Mouse (Mus musculus) heart, postnatal 0 days (tissue): Measurements from ENCODE around the gene Gm4779. TPM values are rescaled to one million over a fixed set of nuclear protein-coding genes. Genes with fewer than 3 reads are reported as not detected.
"Not testable (repeated sequence)": the region's sequence is repeated elsewhere in the genome, so short reads cannot be mapped to it uniquely, and the experiment has no call there.

Experiments
- ATAC-seq: fragments of 200-750 bp; cut with Nextera tagmentation; 2 replicates; pipeline ENCODE4 v1.8.0; 2017; ENCODE audit warnings: low read depth, moderate number of reproducible peaks, moderate library complexity; ENCODE audit not compliant: insufficient read depth
- DNase-seq: peaks from one replicate; pipeline ENCODE4 v3.0.0-alpha.2; 2016; ENCODE audit warnings: low spot score
- H3K27ac ChIP-seq: fragments of 300-500 bp; sonication (generic); 2 replicates; pipeline ENCODE4 v1.5.1; 2014; ENCODE audit warnings: low read depth, mild to moderate bottlenecking
- H3K27me3 ChIP-seq: fragments of 300-500 bp; sonication (generic); 2 replicates; pipeline ENCODE4 v1.6.1; 2014; ENCODE audit warnings: low read length, mixed read lengths; ENCODE audit not compliant: control insufficient read depth, insufficient read depth
- H3K36me3 ChIP-seq: fragments of 300-500 bp; sonication (generic); replicated peaks from 2 replicates; pipeline ENCODE4 v1.6.1; 2014; ENCODE audit warnings: low read length, mixed read lengths; ENCODE audit not compliant: control insufficient read depth, insufficient read depth
- H3K4me1 ChIP-seq: fragments of 300-500 bp; sonication (generic); 2 replicates; pipeline ENCODE4 v1.6.1; 2014; ENCODE audit warnings: antibody characterized with exemption; ENCODE audit not compliant: control insufficient read depth, insufficient read depth
- H3K4me2 ChIP-seq: fragments of 300-500 bp; sonication (generic); 2 replicates; pipeline ENCODE4 v1.6.1; 2014; ENCODE audit warnings: low read depth, mild to moderate bottlenecking, low read length, moderate library complexity
- H3K4me3 ChIP-seq: fragments of 300-500 bp; sonication (generic); 2 replicates; pipeline ENCODE4 v1.5.1; 2014; ENCODE audit warnings: low read depth, low read length
- H3K9ac ChIP-seq: fragments of 300-500 bp; sonication (generic); replicated peaks from 2 replicates; pipeline ENCODE4 v1.6.1; 2014; ENCODE audit warnings: low read depth, low read length, mixed read lengths
- H3K9me3 ChIP-seq: fragments of 300-500 bp; sonication (generic); replicated peaks from 2 replicates; pipeline ENCODE4 v1.6.1; 2016; ENCODE audit warnings: low read length; ENCODE audit not compliant: control insufficient read depth
- CTCF ChIP-seq: IDR thresholded peaks from 2 replicates; pipeline ENCODE4 v1.5.1; 2016; ENCODE audit warnings: antibody characterized with exemption, control low read depth, low read depth
- EP300 ChIP-seq: IDR thresholded peaks from 2 replicates; pipeline ENCODE4 v1.6.1; 2016; ENCODE audit warnings: antibody characterized with exemption, low read depth
- WGBS: fragments of 180-500 bp; shearing (Covaris S2); extraction: QIAGEN DNeasy Blood & Tissue Kit; methylation state at CpG from one replicate; pipeline ENCODE4 v1.1.7; 2014; 5-methylcytosine and 5-hydroxymethylcytosine counted together
- polyA plus RNA-seq: library from polyadenylated mRNA; unstranded; fragments of >200 nt; fragmentation: Nextera tagmentation; extraction: Ambion mirVana; gene quantifications from 2 replicates; pipeline ENCODE4 v1.2.1, GENCODE M21; 2015
- total RNA-seq: library from RNA; depleted of rRNA; stranded (reverse); fragments of >200 nt; gene quantifications from 2 replicates; pipeline ENCODE4 v1.2.3, GENCODE M21; 2014; ENCODE audit warnings: low replicate concordance; rRNA removed

The Gm4779 gene
- not detected in 2 replicates for total RNA-seq
- 0.27 and 0.41 TPM in 2 replicates for polyA plus RNA-seq

DNA sequence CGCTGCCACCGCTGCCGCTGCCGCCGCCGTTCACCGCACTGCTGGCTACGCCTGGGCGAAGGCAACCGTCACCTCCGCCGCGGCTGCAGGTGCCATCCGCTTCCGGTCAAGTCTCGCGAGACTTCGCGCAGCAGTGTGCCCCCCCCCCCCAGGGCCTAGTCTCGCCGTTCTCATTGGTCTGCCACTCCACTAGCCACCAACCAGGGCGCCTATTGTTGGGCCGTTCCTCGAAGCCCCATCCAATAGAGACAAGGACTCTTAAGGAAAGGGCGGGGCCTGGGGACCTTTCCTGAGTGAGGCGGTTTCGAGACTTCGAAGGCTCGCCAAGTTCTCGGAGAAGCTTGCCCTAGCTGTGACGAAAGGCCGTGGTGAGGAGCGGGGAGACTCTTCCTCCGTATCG, at the start of gene Gm4779, which contains the start of gene 8030474K03Rik:
Gene Gm4779 (minus strand): TSS at position 82 of the 400 bp plus-strand sequence.
Gene 8030474K03Rik (plus strand): TSS at position 315 of the 400 bp plus-strand sequence.
- no peaks in the 10 kb centered on the region for H3K27me3 ChIP-seq
- no peak within 1 kb of the TSS for H3K27ac ChIP-seq
- 91% methylated on average over 32 of the region's 35 CpGs for WGBS
- no peak within 1 kb of the TSS for H3K4me2 ChIP-seq
- no peak within 1 kb of the TSS for H3K9ac ChIP-seq
- H3K4me3 ChIP-seq, result no peak within 1 kb of the TSS
- no peak for DNase-seq
- no peaks in the 10 kb centered on the region; the same call in 1 of the 2 replicates for H3K9me3 ChIP-seq
- no peak for TF ChIP-seq EP300
- no peak for TF ChIP-seq CTCF
- H3K36me3 ChIP-seq, result no peaks in the 10 kb centered on the region
- H3K4me1 ChIP-seq, result no peaks in the 10 kb centered on the region
- no peak for ATAC-seq

DNA sequence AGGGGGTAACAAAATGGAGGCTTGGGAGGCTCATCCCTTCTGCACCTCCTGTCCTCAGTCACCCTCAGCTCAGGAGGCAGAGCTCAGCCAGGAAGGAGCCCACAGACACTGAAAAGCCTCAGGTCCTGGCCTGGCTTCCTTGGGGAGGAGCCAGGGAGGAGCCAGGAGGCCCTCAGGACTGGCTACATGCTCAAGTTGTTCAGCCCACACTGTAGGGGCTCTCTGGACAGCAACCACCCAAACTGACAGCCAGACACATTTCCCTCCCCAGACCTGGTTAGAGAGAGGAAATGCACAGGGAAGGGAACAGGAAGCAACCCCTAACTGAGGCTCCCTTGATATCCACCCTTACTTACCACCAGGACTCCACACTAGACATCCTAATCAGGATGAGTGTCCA, 25.8 kb upstream of the Gm4779 start:
- not testable (repeated sequence) for H3K27ac ChIP-seq, DNase-seq, H3K36me3 ChIP-seq, H3K4me2 ChIP-seq, H3K9ac ChIP-seq, H3K27me3 ChIP-seq, H3K4me1 ChIP-seq, H3K4me3 ChIP-seq, ATAC-seq, H3K9me3 ChIP-seq

DNA sequence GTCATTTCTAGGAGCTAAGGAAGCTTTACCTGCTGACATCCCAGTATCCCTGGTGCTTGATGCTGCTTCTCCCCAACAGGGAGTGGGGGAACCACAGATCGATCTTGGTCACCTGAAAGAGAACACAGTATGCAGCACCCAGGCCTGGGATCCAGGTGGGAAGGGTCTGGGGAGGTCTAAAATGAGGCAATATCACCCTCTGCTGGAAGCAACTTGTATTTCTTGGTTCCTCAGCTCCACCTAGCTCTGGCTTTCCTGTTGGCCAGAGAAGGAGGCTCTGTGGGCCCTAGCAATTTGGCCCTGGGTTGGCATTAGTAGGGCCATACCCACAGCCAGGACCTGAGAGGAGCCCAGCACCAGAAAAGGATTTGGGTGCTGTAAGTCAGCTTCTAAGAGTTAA, 24.9 kb upstream of the Gm4779 start:
- Histone ChIP-seq H3K9ac (no peak overlapping the region), H3K9me3 (no peaks in the 10 kb centered on the region), H3K36me3 (no peaks in the 10 kb centered on the region), H3K4me3 (no peak overlapping the region), H3K27ac (no peak overlapping the region), H3K4me1 (no peaks in the 10 kb centered on the region), H3K4me2 (no peak overlapping the region), H3K27me3 (no peaks in the 10 kb centered on the region)
- ATAC-seq (no peak), DNase-seq (no peak)
- WGBS, result 42% methylated on average over 1 of the region's 1 CpGs
- peak; percentile 30; the same call in 1 of the 2 replicates for TF ChIP-seq CTCF
- no peak for TF ChIP-seq EP300

DNA sequence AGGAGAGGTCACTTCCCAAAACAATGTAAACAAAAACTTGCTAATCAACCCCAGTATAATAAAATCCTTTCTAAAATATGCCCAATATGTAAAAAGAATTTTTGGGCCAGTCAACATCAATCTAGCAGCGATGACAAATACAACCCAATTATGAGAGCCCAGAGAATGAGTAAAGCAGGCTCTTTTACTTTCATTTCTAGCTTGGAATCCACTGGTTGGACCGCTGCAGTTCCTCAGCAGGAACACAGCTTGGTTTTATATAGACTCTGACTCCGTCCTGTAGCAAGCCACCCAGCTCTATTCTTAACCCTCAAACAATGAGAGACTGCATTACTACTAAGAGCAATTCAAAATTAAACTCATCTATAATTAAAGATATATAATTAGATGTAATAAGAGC, 17.5 kb upstream of the Gm4779 start:
- Histone ChIP-seq H3K27me3 (no peaks in the 10 kb centered on the region), H3K9me3 (no peaks in the 10 kb centered on the region), H3K4me3 (no peak overlapping the region), H3K4me2 (no peak overlapping the region), H3K9ac (no peak overlapping the region), H3K36me3 (no peaks in the 10 kb centered on the region), H3K27ac (no peak overlapping the region), H3K4me1 (no peaks in the 10 kb centered on the region)
- DNase-seq (no peak), ATAC-seq (no peak)
- TF ChIP-seq EP300 (no peak), CTCF (no peak)
- 42% methylated on average over 3 of the region's 3 CpGs for WGBS

DNA sequence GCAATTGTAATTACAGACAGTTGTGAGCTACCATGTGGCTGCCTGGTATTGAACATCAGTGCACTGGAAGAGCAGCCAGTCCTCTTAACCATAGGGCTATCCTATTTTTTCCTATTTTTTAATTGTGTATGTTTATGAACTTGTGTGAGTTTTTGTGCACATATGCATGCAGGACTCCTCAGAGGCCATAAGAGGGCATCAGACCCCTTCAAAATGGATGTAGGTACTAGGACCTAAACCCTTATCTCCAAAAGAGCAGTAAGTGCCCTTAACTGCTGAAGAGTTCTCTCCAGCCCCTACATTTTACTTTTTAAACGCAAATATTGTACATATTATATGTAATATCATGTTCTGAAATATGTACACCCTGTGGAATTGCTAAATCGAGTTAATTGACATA, 11.3 kb upstream of the Gm4779 start:
- H3K36me3 ChIP-seq, result no peaks in the 10 kb centered on the region
- no peaks in the 10 kb centered on the region for H3K4me1 ChIP-seq
- no peak for TF ChIP-seq EP300
- peak; percentile 59 for TF ChIP-seq CTCF
- WGBS, result 25% methylated on average over 2 of the region's 2 CpGs
- no peak overlapping the region for H3K4me2 ChIP-seq
- no peaks in the 10 kb centered on the region for H3K27me3 ChIP-seq
- DNase-seq (peak; percentile 35), ATAC-seq (no peak)
- H3K27ac ChIP-seq, result no peak overlapping the region
- no peak overlapping the region for H3K9ac ChIP-seq
- no peak overlapping the region for H3K4me3 ChIP-seq
- H3K9me3 ChIP-seq, result no peaks in the 10 kb centered on the region

DNA sequence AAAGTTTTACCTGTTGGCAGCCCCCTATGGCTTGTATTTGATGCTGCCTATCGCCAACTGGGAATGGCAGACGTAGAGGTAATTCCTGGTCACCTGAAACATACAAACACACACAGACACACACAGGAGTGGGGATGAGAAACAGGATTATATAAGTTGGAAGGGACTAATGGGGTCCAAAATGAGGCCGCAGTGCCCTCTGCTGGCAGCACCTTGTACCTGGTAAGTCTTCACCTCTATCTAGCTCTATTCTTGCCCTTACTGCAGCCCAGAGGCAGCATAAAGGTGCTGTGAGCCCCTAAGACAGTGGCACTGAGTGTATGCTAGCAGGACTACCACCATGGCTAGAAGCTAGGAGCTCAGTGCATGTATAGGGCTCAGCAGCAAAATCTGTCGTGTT, 2.7 kb downstream of the Gm4779 start:
- DNase-seq (no peak), ATAC-seq (no peak)
- 33% methylated on average over 4 of the region's 4 CpGs for WGBS
- H3K4me2 ChIP-seq, result no peak overlapping the region
- H3K36me3 ChIP-seq, result no peaks in the 10 kb centered on the region
- TF ChIP-seq EP300 (no peak), CTCF (peak; percentile 51)
- H3K9ac ChIP-seq, result no peak overlapping the region
- H3K9me3 ChIP-seq, result no peaks in the 10 kb centered on the region; the same call in 1 of the 2 replicates
- no peak overlapping the region for H3K4me3 ChIP-seq
- no peaks in the 10 kb centered on the region; the same call in 1 of the 2 replicates for H3K27me3 ChIP-seq
- H3K27ac ChIP-seq, result no peak overlapping the region
- H3K4me1 ChIP-seq, result no peaks in the 10 kb centered on the region
